Mouse (Mus musculus) hindbrain, embryonic 14.5 days (tissue): ENCODE results near the gene Igbp1. TPM values are rescaled to one million over a fixed set of nuclear protein-coding genes. Genes with fewer than 3 reads are reported as not detected.

ENCODE experiments used
- ATAC-seq: fragments of 200-750 bp; cut with Nextera tagmentation; 2 replicates; pipeline ENCODE4 v1.8.0; 2017; ENCODE audit warnings: moderate number of reproducible peaks, mild to moderate bottlenecking, moderate TSS enrichment, moderate library complexity; ENCODE audit not compliant: low FRiP score
- DNase-seq: peaks from one replicate; pipeline ENCODE4 v3.0.0-alpha.2; 2015; ENCODE audit warnings: low spot score
- H3K27ac ChIP-seq: fragments of 300-500 bp; sonication (generic); 2 replicates; pipeline ENCODE4 v1.5.1; 2014; ENCODE audit warnings: mild to moderate bottlenecking, moderate library complexity
- H3K27me3 ChIP-seq: fragments of 300-500 bp; sonication (generic); 2 replicates; pipeline ENCODE4 v1.6.1; 2014; ENCODE audit warnings: mild to moderate bottlenecking, low read length, mixed read lengths; ENCODE audit not compliant: control insufficient read depth, insufficient read depth
- H3K36me3 ChIP-seq: fragments of 300-500 bp; sonication (generic); replicated peaks from 2 replicates; pipeline ENCODE4 v1.6.1; 2014; ENCODE audit not compliant: control insufficient read depth, insufficient read depth
- H3K4me1 ChIP-seq: fragments of 300-500 bp; sonication (generic); replicated peaks from 2 replicates; pipeline ENCODE4 v1.6.1; 2014; ENCODE audit warnings: antibody characterized with exemption, low read length, mixed read lengths; ENCODE audit not compliant: control insufficient read depth, insufficient read depth
- H3K4me2 ChIP-seq: fragments of 300-500 bp; sonication (generic); replicated peaks from 2 replicates; pipeline ENCODE4 v1.6.1; 2014; ENCODE audit warnings: mild to moderate bottlenecking, moderate library complexity
- H3K4me3 ChIP-seq: fragments of 300-500 bp; sonication (generic); replicated peaks from 2 replicates; pipeline ENCODE4 v1.5.1; 2014; ENCODE audit warnings: mild to moderate bottlenecking, low read length
- H3K9ac ChIP-seq: fragments of 300-500 bp; sonication (generic); 2 replicates; pipeline ENCODE4 v1.6.1; 2014
- H3K9me3 ChIP-seq: fragments of 300-500 bp; sonication (generic); 2 replicates; pipeline ENCODE4 v1.6.1; 2016; ENCODE audit warnings: low read length; ENCODE audit not compliant: control insufficient read depth
- WGBS: fragments of 180-500 bp; shearing (Covaris S2); extraction: QIAGEN DNeasy Blood & Tissue Kit; methylation state at CpG from one replicate; pipeline ENCODE4 v1.1.7; 2014; 5-methylcytosine and 5-hydroxymethylcytosine counted together
- polyA plus RNA-seq: library from polyadenylated mRNA; unstranded; fragments of >200 nt; fragmentation: Nextera tagmentation; extraction: Ambion mirVana; gene quantifications from 2 replicates; pipeline ENCODE4 v1.2.1, GENCODE M21; 2014

The Igbp1 gene
- polyA plus RNA-seq, 1 experiment from 2014 or later = 27.2 TPM

DNA sequence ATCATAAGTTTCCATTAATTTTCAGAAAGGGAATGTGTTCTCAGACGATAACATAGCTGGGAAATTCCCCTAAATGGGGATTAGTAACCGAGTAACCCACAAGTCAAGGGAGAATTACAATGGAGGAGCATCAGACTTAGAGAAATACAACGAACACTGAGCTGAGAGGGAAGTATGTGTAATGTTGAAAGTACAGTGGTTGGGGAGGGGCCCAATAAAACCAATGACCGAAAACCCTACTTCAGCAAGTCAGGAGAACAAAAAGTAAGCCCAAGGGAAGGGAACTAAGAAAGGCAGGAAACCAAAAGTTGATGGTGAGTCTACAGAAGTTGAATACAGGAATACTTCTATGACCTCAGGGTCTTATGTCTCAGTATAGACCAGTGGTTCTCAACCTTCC lies 14.1 kb downstream of the Igbp1 start:
- Histone ChIP-seq H3K4me1 (no peaks in the 10 kb centered on the region), H3K36me3 (peaks cover 15% of the 10 kb centered on the region; the same call in 1 of the 2 replicates), H3K4me2 (no peak overlapping the region), H3K27ac (no peak overlapping the region), H3K4me3 (no peak overlapping the region), H3K9ac (no peak overlapping the region), H3K9me3 (no peaks in the 10 kb centered on the region), H3K27me3 (no peaks in the 10 kb centered on the region)
- whole genome bisulfite sequencing = 91% methylated on average over 4 of the region's 4 CpGs
- no peak for ATAC-seq
- DNase-seq = no peak

DNA sequence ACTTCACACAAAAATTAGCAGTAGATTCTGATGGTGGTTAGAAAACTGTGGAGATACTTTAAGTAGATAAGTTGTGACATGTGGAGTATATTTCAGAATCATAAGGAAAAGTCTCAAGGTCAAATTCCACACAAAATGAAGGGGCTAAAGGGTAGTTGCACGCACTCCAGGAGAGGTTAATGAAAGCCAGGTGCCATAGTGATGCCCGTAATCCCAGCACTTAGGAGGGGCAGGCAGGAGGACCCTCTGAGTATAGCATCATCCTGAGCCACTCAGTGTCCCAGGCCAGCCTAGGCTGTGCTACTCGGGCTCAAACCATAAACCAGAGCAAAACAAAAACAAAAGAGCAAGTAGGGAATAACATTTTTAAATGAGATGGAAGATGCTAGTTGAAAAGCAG lies 15.8 kb downstream of the Igbp1 start:
- no peak overlapping the region for H3K4me3 ChIP-seq
- WGBS = 87% methylated on average over 3 of the region's 3 CpGs

DNA sequence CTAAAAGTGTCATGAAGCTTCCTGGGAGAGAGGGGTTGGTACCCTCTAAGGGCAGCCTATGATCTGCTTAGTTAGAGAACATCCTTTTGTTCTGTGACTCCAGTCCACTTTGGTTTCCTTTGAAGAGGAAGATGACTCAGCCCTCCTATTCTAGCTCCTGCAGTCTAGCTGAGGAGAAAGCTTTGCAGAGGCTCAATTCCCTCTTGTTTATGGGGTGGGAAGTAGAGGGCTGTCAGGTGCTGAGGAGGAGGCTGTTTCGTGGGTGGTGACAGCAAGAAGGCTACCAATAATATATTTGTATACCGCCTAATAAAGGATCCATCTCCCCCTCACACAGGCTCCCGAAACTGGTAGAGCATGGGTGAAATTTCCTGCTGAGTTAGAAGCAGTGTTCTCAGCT lies 22.6 kb downstream of the Igbp1 start:
- 94% methylated on average over 3 of the region's 3 CpGs for WGBS
- no peak overlapping the region for H3K27ac ChIP-seq
- H3K4me3 ChIP-seq = no peak overlapping the region
- H3K9me3 ChIP-seq = no peaks in the 10 kb centered on the region
- ATAC-seq (no peak), DNase-seq (no peak)
- H3K27me3 ChIP-seq = peaks cover 9% of the 10 kb centered on the region
- no peak overlapping the region for H3K4me2 ChIP-seq
- H3K36me3 ChIP-seq = peaks cover 6% of the 10 kb centered on the region; the same call in 1 of the 2 replicates
- H3K4me1 ChIP-seq = no peaks in the 10 kb centered on the region
- H3K9ac ChIP-seq = no peak overlapping the region

More for the DNA sequence above, 15.8 kb downstream of the Igbp1 start:
- H3K27me3 ChIP-seq = no peaks in the 10 kb centered on the region
- ATAC-seq (no peak), DNase-seq (no peak)
- H3K4me2 ChIP-seq = no peak overlapping the region
- H3K9ac ChIP-seq = no peak overlapping the region
- H3K36me3 ChIP-seq = peaks cover 14% of the 10 kb centered on the region; the same call in 1 of the 2 replicates
- no peaks in the 10 kb centered on the region for H3K9me3 ChIP-seq
- H3K4me1 ChIP-seq = no peaks in the 10 kb centered on the region
- no peak overlapping the region for H3K27ac ChIP-seq

DNA sequence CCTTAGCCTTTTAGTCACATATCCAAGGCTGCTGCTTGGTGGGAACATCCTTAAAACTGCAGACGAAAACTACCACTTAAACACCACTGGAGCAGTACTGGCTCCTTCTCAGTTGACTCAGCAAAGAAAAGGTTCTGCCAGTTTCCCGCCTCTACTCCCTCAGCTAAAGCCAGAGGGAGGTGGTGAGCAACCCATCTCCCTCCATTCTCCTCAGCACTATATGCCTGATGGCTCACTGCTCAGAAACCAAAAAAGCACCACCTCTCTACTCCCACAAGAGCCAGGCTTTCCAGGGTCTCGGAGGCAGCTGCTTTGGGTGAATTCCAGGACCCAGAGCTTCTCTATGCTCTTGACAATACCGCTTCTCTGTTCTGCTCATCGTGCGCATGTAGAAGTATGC lies 23.5 kb downstream of the Igbp1 start:
- no peak for DNase-seq
- Histone ChIP-seq H3K9ac (no peak overlapping the region), H3K4me2 (no peak overlapping the region), H3K36me3 (peaks cover 6% of the 10 kb centered on the region; the same call in 1 of the 2 replicates), H3K27me3 (peaks cover 9% of the 10 kb centered on the region), H3K4me1 (no peaks in the 10 kb centered on the region), H3K4me3 (no peak overlapping the region), H3K27ac (no peak overlapping the region), H3K9me3 (no peaks in the 10 kb centered on the region)
- no peak for ATAC-seq
- WGBS = 97% methylated on average over 6 of the region's 6 CpGs

DNA sequence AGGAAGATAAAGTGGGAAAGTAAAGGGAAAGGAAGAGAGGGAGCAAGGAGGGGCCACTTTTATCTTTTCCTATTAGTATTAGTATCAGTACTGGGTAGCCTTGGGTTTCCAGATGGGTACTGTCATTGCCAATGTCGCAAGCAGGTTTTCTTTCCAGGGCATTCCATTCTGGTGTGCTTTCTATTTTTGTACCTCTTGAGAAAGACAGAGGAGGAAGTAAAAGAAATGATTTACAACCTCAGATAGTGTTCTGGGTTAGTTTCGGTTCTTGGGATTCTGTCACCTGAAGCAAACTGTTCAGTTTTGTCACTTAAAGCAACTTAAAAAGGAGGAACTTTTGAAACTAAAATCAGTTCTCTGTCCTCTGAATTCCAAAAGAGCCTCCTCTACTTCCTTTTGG lies 24.4 kb downstream of the Igbp1 start:
- DNase-seq (no peak), ATAC-seq (no peak)
- Histone ChIP-seq H3K4me1 (no peaks in the 10 kb centered on the region), H3K4me3 (no peak overlapping the region), H3K4me2 (no peak overlapping the region), H3K36me3 (peaks cover 6% of the 10 kb centered on the region; the same call in 1 of the 2 replicates), H3K27ac (no peak overlapping the region), H3K27me3 (peaks cover 9% of the 10 kb centered on the region), H3K9ac (no peak overlapping the region), H3K9me3 (no peaks in the 10 kb centered on the region)
- 97% methylated on average over 2 of the region's 2 CpGs for WGBS

DNA sequence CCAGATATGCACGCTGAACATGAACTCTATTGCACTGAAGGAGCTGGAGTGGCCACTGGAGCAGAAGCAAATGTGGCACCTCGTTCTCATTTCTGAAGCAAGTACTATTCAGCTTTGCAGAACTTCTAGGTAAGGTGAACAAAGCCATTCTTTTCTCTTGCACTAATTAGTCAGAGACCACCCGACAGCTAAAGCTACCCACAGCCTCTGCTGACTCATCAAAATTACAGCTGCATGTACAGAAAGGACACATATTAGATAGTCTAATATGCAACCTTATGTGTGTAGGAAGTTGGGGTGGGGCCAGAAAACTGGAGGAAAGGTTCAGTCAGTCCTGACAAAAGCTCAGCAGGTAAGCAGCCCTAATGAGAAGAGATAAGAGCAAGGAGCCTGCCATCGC lies 30.4 kb downstream of the Igbp1 start, which contains the start of gene Dgat2l6:
Dgat2l6 (plus strand) TSS at position 368 of the 400 bp plus-strand sequence.
- no peak within 1 kb of the TSS for H3K27ac ChIP-seq
- DNase-seq (no peak), ATAC-seq (no peak)
- H3K9ac ChIP-seq = no peak within 1 kb of the TSS
- H3K4me1 ChIP-seq = no peaks in the 10 kb centered on the region
- H3K9me3 ChIP-seq = no peaks in the 10 kb centered on the region
- no peaks in the 10 kb centered on the region for H3K36me3 ChIP-seq
- peaks cover 9% of the 10 kb centered on the region for H3K27me3 ChIP-seq
- no peak within 1 kb of the TSS for H3K4me3 ChIP-seq
- WGBS = 81% methylated on average over 4 of the region's 4 CpGs
- H3K4me2 ChIP-seq = no peak within 1 kb of the TSS

DNA sequence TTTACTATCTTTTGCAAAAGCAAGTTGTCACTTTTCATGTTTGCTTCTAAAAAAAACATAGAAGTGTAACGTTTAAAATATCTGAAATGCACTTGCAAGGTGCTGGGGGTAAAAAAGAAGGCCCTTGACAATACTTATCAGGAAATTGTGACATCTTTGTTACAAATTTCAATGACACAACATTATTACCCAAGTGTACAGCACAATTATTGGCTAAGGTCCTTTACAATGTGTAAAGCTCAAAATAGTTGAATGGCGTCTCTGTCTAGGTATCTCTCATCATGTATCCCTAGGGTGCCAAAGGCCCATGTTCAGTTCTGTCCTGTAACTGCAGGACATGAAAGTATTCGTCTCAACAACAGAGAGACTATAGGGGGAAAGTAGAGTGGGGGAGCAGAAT lies 61.9 kb downstream of the Igbp1 start:
- no peak overlapping the region for H3K9ac ChIP-seq
- WGBS = 86% methylated on average over 3 of the region's 3 CpGs
- H3K27ac ChIP-seq = no peak overlapping the region
- H3K4me3 ChIP-seq = no peak overlapping the region
- H3K36me3 ChIP-seq = no peaks in the 10 kb centered on the region
- ATAC-seq = no peak
- H3K4me2 ChIP-seq = no peak overlapping the region
- no peaks in the 10 kb centered on the region for H3K9me3 ChIP-seq
- no peaks in the 10 kb centered on the region for H3K4me1 ChIP-seq
- H3K27me3 ChIP-seq = no peaks in the 10 kb centered on the region
- no peak for DNase-seq

DNA sequence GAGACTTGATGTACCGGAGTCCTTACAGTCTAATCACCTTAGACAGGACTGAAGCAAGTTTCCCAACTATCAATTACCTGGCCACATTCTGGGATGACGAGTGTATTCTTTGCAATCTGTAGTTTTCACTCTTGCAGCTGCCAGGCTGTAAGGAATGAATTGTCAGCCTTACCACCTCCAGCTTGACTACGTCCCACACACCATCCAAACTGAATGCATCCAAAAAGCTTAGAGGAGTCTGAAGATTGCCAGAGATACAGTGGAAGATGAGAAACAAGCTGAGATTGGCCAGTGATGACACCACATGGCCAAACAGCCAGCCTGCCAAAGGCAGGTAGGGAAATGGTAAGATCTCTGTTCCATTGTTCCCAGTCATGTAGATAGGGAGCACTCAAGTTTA lies 71.6 kb downstream of the Igbp1 start:
- no peaks in the 10 kb centered on the region for H3K9me3 ChIP-seq
- ATAC-seq = no peak
- H3K27me3 ChIP-seq = no peaks in the 10 kb centered on the region
- no peak overlapping the region for H3K27ac ChIP-seq
- no peak overlapping the region for H3K4me2 ChIP-seq
- no peak overlapping the region for H3K9ac ChIP-seq
- no peak for DNase-seq
- WGBS = 83% methylated on average over 3 of the region's 3 CpGs
- no peaks in the 10 kb centered on the region for H3K4me1 ChIP-seq
- no peak overlapping the region for H3K4me3 ChIP-seq
- no peaks in the 10 kb centered on the region for H3K36me3 ChIP-seq
